Mouse (Mus musculus) liver, embryonic 15.5 days (tissue): ENCODE results near the gene Fstl1. TPM values are rescaled to one million over a fixed set of nuclear protein-coding genes. Genes with fewer than 3 reads are reported as not detected.

Source experiments
- ATAC-seq: fragments of 200-750 bp; cut with Nextera tagmentation; 2 replicates; pipeline ENCODE4 v1.8.0; 2017; ENCODE audit warnings: moderate number of reproducible peaks, mild to moderate bottlenecking, moderate library complexity; ENCODE audit not compliant: insufficient read depth
- H3K27ac ChIP-seq: fragments of 300-500 bp; sonication (generic); replicated peaks from 2 replicates; pipeline ENCODE4 v1.5.1; 2015; ENCODE audit warnings: mild to moderate bottlenecking, inconsistent platforms
- H3K27me3 ChIP-seq: fragments of 300-500 bp; sonication (generic); 2 replicates; pipeline ENCODE4 v1.6.1; 2015; ENCODE audit warnings: mild to moderate bottlenecking, inconsistent platforms
- H3K36me3 ChIP-seq: fragments of 300-500 bp; sonication (generic); replicated peaks from 2 replicates; pipeline ENCODE4 v1.6.1; 2015; ENCODE audit warnings: moderate library complexity, mild to moderate bottlenecking, inconsistent platforms
- H3K4me1 ChIP-seq: fragments of 300-500 bp; sonication (generic); replicated peaks from 2 replicates; pipeline ENCODE4 v1.6.1; 2015; ENCODE audit warnings: inconsistent platforms
- H3K4me2 ChIP-seq: fragments of 300-500 bp; sonication (generic); 2 replicates; pipeline ENCODE4 v1.6.1; 2015; ENCODE audit warnings: moderate library complexity, mild to moderate bottlenecking, inconsistent platforms
- H3K4me3 ChIP-seq: fragments of 300-500 bp; sonication (generic); replicated peaks from 2 replicates; pipeline ENCODE4 v1.5.1; 2015; ENCODE audit warnings: mild to moderate bottlenecking, inconsistent platforms
- H3K9ac ChIP-seq: fragments of 300-500 bp; sonication (generic); 2 replicates; pipeline ENCODE4 v1.6.1; 2015; ENCODE audit warnings: moderate library complexity, mild to moderate bottlenecking, inconsistent platforms
- H3K9me3 ChIP-seq: fragments of 300-500 bp; sonication (generic); replicated peaks from 2 replicates; pipeline ENCODE4 v1.6.1; 2016; ENCODE audit warnings: inconsistent platforms
- WGBS: fragments of 180-500 bp; shearing (Covaris S2); methylation state at CpG from one replicate; pipeline ENCODE4 v1.1.7; 2015; ENCODE audit warnings: mixed read lengths; ENCODE audit not compliant: insufficient replicate concordance; 5-methylcytosine and 5-hydroxymethylcytosine counted together
- polyA plus RNA-seq: library from polyadenylated mRNA; unstranded; fragments of >200 nt; fragmentation: Nextera tagmentation; extraction: Ambion mirVana; gene quantifications from 2 replicates; pipeline ENCODE4 v1.2.1, GENCODE M21; 2015

Gene Fstl1
- polyA plus RNA-seq, 1 experiment from 2014 or later, result 18.8 TPM

- ATAC-seq, result no peak
- H3K9me3 ChIP-seq, result no peaks in the 10 kb centered on the region
- no peak overlapping the region for H3K4me3 ChIP-seq
- no peak overlapping the region for H3K9ac ChIP-seq
- H3K4me2 ChIP-seq, result no peak overlapping the region
- 67% methylated on average over 6 of the region's 6 CpGs for WGBS
- no peaks in the 10 kb centered on the region for H3K4me1 ChIP-seq
- H3K27me3 ChIP-seq, result no peaks in the 10 kb centered on the region
- no peaks in the 10 kb centered on the region for H3K36me3 ChIP-seq
- no peak overlapping the region for H3K27ac ChIP-seq
These were observed 12.3 kb downstream of the Fstl1 start for GRCm38 (mm10) chr16:37789015-37789381.

- H3K27me3 ChIP-seq, result no peaks in the 10 kb centered on the region
- H3K27ac ChIP-seq, result no peak overlapping the region
- ATAC-seq, result no peak
- H3K4me3 ChIP-seq, result no peak overlapping the region
- H3K36me3 ChIP-seq, result no peaks in the 10 kb centered on the region
- H3K9ac ChIP-seq, result no peak overlapping the region
- WGBS, result 54% methylated on average over 6 of the region's 6 CpGs
- no peaks in the 10 kb centered on the region for H3K4me1 ChIP-seq
- no peaks in the 10 kb centered on the region for H3K9me3 ChIP-seq
- H3K4me2 ChIP-seq, result no peak overlapping the region
These were observed 12.8 kb downstream of the Fstl1 start for GRCm38 (mm10) chr16:37789394-37789920.

- ATAC-seq, result no peak
- no peaks in the 10 kb centered on the region for H3K4me1 ChIP-seq
These were observed 13.5 kb downstream of the Fstl1 start for GRCm38 (mm10) chr16:37790008-37790780.

GRCm38 (mm10) chr16:37790781-37791175 is 14.1 kb downstream of the Fstl1 start:
- Histone ChIP-seq H3K4me3 (no peak overlapping the region), H3K9me3 (no peaks in the 10 kb centered on the region), H3K4me1 (no peaks in the 10 kb centered on the region), H3K36me3 (no peaks in the 10 kb centered on the region), H3K27ac (no peak overlapping the region), H3K4me2 (no peak overlapping the region), H3K27me3 (no peaks in the 10 kb centered on the region), H3K9ac (no peak overlapping the region)
- no peak for ATAC-seq
- 72% methylated on average over 8 of the region's 8 CpGs for WGBS

More at GRCm38 (mm10) chr16:37790008-37790780, 13.5 kb downstream of the Fstl1 start:
- Histone ChIP-seq H3K4me2 (no peak overlapping the region), H3K9ac (no peak overlapping the region), H3K4me3 (no peak overlapping the region), H3K9me3 (no peaks in the 10 kb centered on the region), H3K36me3 (no peaks in the 10 kb centered on the region), H3K27me3 (no peaks in the 10 kb centered on the region), H3K27ac (no peak overlapping the region)
- 29% methylated on average over 12 of the region's 12 CpGs for WGBS

- WGBS, result 72% methylated on average over 10 of the region's 10 CpGs
- H3K4me2 ChIP-seq, result no peak overlapping the region
- H3K4me1 ChIP-seq, result no peaks in the 10 kb centered on the region
- no peak for ATAC-seq
- H3K27ac ChIP-seq, result no peak overlapping the region
- H3K4me3 ChIP-seq, result no peak overlapping the region
- no peaks in the 10 kb centered on the region for H3K9me3 ChIP-seq
- H3K36me3 ChIP-seq, result no peaks in the 10 kb centered on the region
- no peaks in the 10 kb centered on the region for H3K27me3 ChIP-seq
- no peak overlapping the region for H3K9ac ChIP-seq
These were observed 19.0 kb downstream of the Fstl1 start for GRCm38 (mm10) chr16:37795651-37796150.

- no peaks in the 10 kb centered on the region for H3K27me3 ChIP-seq
- 66% methylated on average over 11 of the region's 11 CpGs for WGBS
- H3K4me1 ChIP-seq, result no peaks in the 10 kb centered on the region
- no peak for ATAC-seq
- H3K4me3 ChIP-seq, result no peak overlapping the region
- no peaks in the 10 kb centered on the region for H3K9me3 ChIP-seq
- H3K36me3 ChIP-seq, result no peaks in the 10 kb centered on the region
- no peak overlapping the region for H3K27ac ChIP-seq
- H3K4me2 ChIP-seq, result no peak overlapping the region
- H3K9ac ChIP-seq, result no peak overlapping the region
These were observed 19.6 kb downstream of the Fstl1 start for GRCm38 (mm10) chr16:37796270-37796669.

- no peak overlapping the region for H3K27ac ChIP-seq
- H3K9ac ChIP-seq, result no peak overlapping the region
- no peaks in the 10 kb centered on the region for H3K9me3 ChIP-seq
- no peak overlapping the region for H3K4me3 ChIP-seq
- no peak for ATAC-seq
- no peak overlapping the region for H3K4me2 ChIP-seq
- H3K4me1 ChIP-seq, result no peaks in the 10 kb centered on the region
- H3K27me3 ChIP-seq, result no peaks in the 10 kb centered on the region
- no peaks in the 10 kb centered on the region for H3K36me3 ChIP-seq
- 40% methylated on average over 2 of the region's 2 CpGs for WGBS
These were observed 24.4 kb downstream of the Fstl1 start for GRCm38 (mm10) chr16:37801097-37801496.

- Histone ChIP-seq H3K4me3 (no peak overlapping the region), H3K27me3 (no peaks in the 10 kb centered on the region), H3K9ac (no peak overlapping the region), H3K4me1 (no peaks in the 10 kb centered on the region), H3K36me3 (no peaks in the 10 kb centered on the region), H3K9me3 (no peaks in the 10 kb centered on the region), H3K4me2 (no peak overlapping the region), H3K27ac (no peak overlapping the region)
- ATAC-seq, result no peak
- WGBS, result 41% methylated on average over 4 of the region's 4 CpGs
These were observed 26.1 kb downstream of the Fstl1 start for GRCm38 (mm10) chr16:37802686-37803295.

- H3K9ac ChIP-seq, result no peak overlapping the region
- no peaks in the 10 kb centered on the region for H3K36me3 ChIP-seq
- no peak overlapping the region for H3K4me2 ChIP-seq
- 64% methylated on average over 9 of the region's 9 CpGs for WGBS
- H3K27me3 ChIP-seq, result no peaks in the 10 kb centered on the region
- H3K9me3 ChIP-seq, result no peaks in the 10 kb centered on the region
- no peak overlapping the region for H3K27ac ChIP-seq
- no peaks in the 10 kb centered on the region for H3K4me1 ChIP-seq
- no peak for ATAC-seq
- no peak overlapping the region for H3K4me3 ChIP-seq
These were observed 26.8 kb downstream of the Fstl1 start for GRCm38 (mm10) chr16:37803387-37803950.

GRCm38 (mm10) chr16:37805746-37806495 is 29.2 kb downstream of the Fstl1 start:
- Histone ChIP-seq H3K9me3 (no peaks in the 10 kb centered on the region), H3K36me3 (no peaks in the 10 kb centered on the region), H3K4me1 (no peaks in the 10 kb centered on the region), H3K27ac (no peak overlapping the region), H3K4me2 (no peak overlapping the region), H3K27me3 (no peaks in the 10 kb centered on the region), H3K9ac (no peak overlapping the region), H3K4me3 (no peak overlapping the region)
- WGBS, result 54% methylated on average over 3 of the region's 3 CpGs
- ATAC-seq, result no peak

- Histone ChIP-seq H3K4me1 (no peaks in the 10 kb centered on the region; the same call in 1 of the 2 replicates), H3K27me3 (no peaks in the 10 kb centered on the region), H3K27ac (no peak overlapping the region), H3K4me2 (no peak overlapping the region), H3K9ac (no peak overlapping the region), H3K36me3 (no peaks in the 10 kb centered on the region), H3K9me3 (no peaks in the 10 kb centered on the region), H3K4me3 (no peak overlapping the region)
- 66% methylated on average over 8 of the region's 8 CpGs for WGBS
- no peak for ATAC-seq
These were observed 30.6 kb downstream of the Fstl1 start for GRCm38 (mm10) chr16:37807269-37807668.
